10 mouse cellular contexts compared by ENCODE assay signal in the genomic region with DNA sequence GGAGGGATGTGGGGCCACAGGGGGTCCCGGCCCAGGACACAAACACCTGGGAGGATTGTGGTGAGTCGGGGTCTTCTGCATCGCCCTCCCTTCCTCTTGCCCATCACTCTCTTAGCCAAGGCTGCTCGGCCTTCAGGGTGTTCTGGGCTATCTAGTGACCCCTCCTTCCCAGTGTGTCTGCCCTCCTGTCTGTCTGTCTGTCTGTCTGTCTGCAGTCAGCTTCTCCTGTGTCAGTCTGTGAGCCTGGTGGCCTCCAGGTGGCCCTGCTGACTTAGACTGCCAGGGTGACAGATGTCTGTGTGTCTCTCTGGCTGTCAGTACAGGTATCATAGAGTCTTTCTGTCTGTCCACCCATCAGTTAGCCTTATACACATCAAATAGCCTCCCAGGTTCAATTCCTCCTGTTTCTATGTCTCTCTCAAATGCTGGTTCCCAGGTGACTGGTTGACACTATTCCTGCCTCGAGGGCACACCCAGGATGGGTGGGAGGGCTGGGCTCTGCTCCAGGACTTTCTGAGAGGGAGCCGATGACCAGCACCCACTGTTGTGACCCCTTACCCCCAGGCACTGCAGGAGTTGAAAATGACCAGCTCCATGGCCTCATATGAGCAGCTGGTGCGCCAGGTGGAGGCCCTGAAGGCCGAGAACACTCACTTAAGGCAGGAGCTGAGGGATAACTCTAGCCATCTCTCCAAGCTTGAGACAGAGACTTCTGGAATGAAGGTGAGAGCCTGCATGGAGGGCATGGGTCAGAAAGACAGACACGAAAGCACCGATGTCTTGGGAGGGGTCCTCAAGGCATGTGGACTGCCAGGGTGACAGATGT. TPM values are rescaled to one million over a fixed set of nuclear protein-coding genes. Genes with fewer than 3 reads are reported as not detected.
A peak's percentile ranks its signal among the peaks of the same experiment; 100 is the strongest.
DNase-seq lines count a peak whose midpoint lies in the region; ATAC-seq and TF ChIP-seq lines count a peak whose summit lies in the region.
"Had no signal": no experiment of that assay in that cellular context is flagged by ENCODE, and none has a peak within 500 bp of the region (broad histone marks: within the 10 kb centered on the region; RNA-seq: fewer than 3 reads in every experiment).

No protein-coding gene starts in this region.

- peaks cover 74% of the 10 kb centered on the region for H3K4me1 ChIP-seq in hindbrain, embryonic 10.5 days (replicated peaks)
- peaks cover 57% of the 10 kb centered on the region for H3K4me1 ChIP-seq in midbrain, embryonic 14.5 days (ENCODE audit: control insufficient read depth, insufficient read depth, low read length)

- ATAC-seq in midbrain, embryonic 14.5 days (ENCODE audit: low FRiP score, low TSS enrichment): no peak
- ATAC-seq: Patski had no signal

- intact Hi-C loops in gastrocnemius, adult 2 months (cut with DNase I): no loop called here

- TF ChIP-seq CTCF in gastrocnemius, adult 2 months (IDR thresholded peaks at IDR 0.05): no peak

- peak overlapping the region; percentile 99 for H3K9ac ChIP-seq in midbrain, embryonic 14.5 days (replicated peaks; ENCODE audit: low read length)

- no peaks in the 10 kb centered on the region for H3K9me3 ChIP-seq in hindbrain, embryonic 10.5 days
- no peaks in the 10 kb centered on the region for H3K9me3 ChIP-seq in midbrain, embryonic 14.5 days (ENCODE audit: control insufficient read depth, low read length)

- no peak for DNase-seq in gastrocnemius, adult 2 months
- no peak for DNase-seq in gastrocnemius, postnatal 10 days
- peak; percentile 47 to 52 for DNase-seq in cerebellum, postnatal 25 days
- DNase-seq in hindbrain, embryonic 10.5 days (ENCODE audit: low spot score): no peak
- DNase-seq in midbrain, embryonic 14.5 days: no peak
- DNase-seq in adrenal gland, adult (ENCODE audit: inconsistent age in 2 of 2, low spot score in 1 of 2): no peak
- no peak for DNase-seq in kidney, adult 18-20 months
- no peak for DNase-seq in Muller cell, postnatal 12 days (ENCODE audit: inconsistent ontology term)
- DNase-seq: B cell, adult 2 months had no signal

- peaks cover 92% of the 10 kb centered on the region for H3K27me3 ChIP-seq in hindbrain, embryonic 10.5 days (ENCODE audit: insufficient read depth, poor library complexity, severe bottlenecking)
- no peaks in the 10 kb centered on the region for H3K27me3 ChIP-seq in midbrain, embryonic 14.5 days (ENCODE audit: control insufficient read depth, insufficient read depth, low read length)
- H3K27me3 ChIP-seq: Patski had no signal

- WGBS in hindbrain, embryonic 10.5 days: 72% methylated on average over 10 of the region's 10 CpGs
- WGBS in midbrain, embryonic 14.5 days: 63% methylated on average over 10 of the region's 10 CpGs

- peaks cover 41% of the 10 kb centered on the region for H3K36me3 ChIP-seq in hindbrain, embryonic 10.5 days
- H3K36me3 ChIP-seq in midbrain, embryonic 14.5 days (ENCODE audit: control insufficient read depth, insufficient read depth, low read length): peaks cover 45% of the 10 kb centered on the region

- H3K27ac ChIP-seq in gastrocnemius, adult 2 months: peak overlapping the region; percentile 75
- peak overlapping the region; percentile 96 for H3K27ac ChIP-seq in hindbrain, embryonic 10.5 days
- H3K27ac ChIP-seq in midbrain, embryonic 14.5 days (replicated peaks; ENCODE audit: low read depth, low read length): peak overlapping the region; percentile 99

- H3K4me2 ChIP-seq in midbrain, embryonic 14.5 days (ENCODE audit: low read length): peak overlapping the region; percentile 96

- peak overlapping the region; percentile 49 for H3K4me3 ChIP-seq in gastrocnemius, adult 2 months
- peak overlapping the region; percentile 68 for H3K4me3 ChIP-seq in hindbrain, embryonic 10.5 days
- peak overlapping the region; percentile 89 for H3K4me3 ChIP-seq in midbrain, embryonic 14.5 days (replicated peaks; ENCODE audit: low read depth, low read length)

RNA-seq across cellular contexts. Expression of a gene that starts 5.7 kb away (rescaled TPM):
- under 1 TPM; 0.20 to 0.77 TPM for total RNA-seq in gastrocnemius, adult 2 months (2021)
- under 1 TPM; 0.87 to 0.95 TPM for total RNA-seq in gastrocnemius, postnatal 10 days (2021)
- polyA plus RNA-seq in hindbrain, embryonic 10.5 days (2016; fragmentation: Nextera tagmentation; extraction: Ambion mirVana): 30.4 and 86.1 TPM in 2 replicates
- polyA plus RNA-seq in midbrain, embryonic 14.5 days (2014; fragmentation: Nextera tagmentation; extraction: Ambion mirVana): 241 and 259 TPM in 2 replicates

RNA-seq across cellular contexts. Expression of a gene that starts 9.2 kb away (rescaled TPM):
- 100 to 1,000 TPM; 634 to 773 TPM for total RNA-seq in gastrocnemius, adult 2 months (2021)
- total RNA-seq in gastrocnemius, postnatal 10 days (2021): 100 to 1,000 TPM; 952 to 954 TPM
- 971 and 1,039 TPM in 2 replicates for polyA plus RNA-seq in hindbrain, embryonic 10.5 days (2016; fragmentation: Nextera tagmentation; extraction: Ambion mirVana)
- polyA plus RNA-seq in midbrain, embryonic 14.5 days (2014; fragmentation: Nextera tagmentation; extraction: Ambion mirVana): 622 and 707 TPM in 2 replicates

RNA-seq across cellular contexts. Expression of a gene that starts 18.9 kb away (rescaled TPM):
- 1 to 10 TPM; 5.7 to 8.1 TPM for total RNA-seq in gastrocnemius, adult 2 months (2021)
- total RNA-seq in gastrocnemius, postnatal 10 days (2021): 10 to 100 TPM; 10.5 to 13.1 TPM
- 55.6 and 60.9 TPM in 2 replicates for polyA plus RNA-seq in hindbrain, embryonic 10.5 days (2016; fragmentation: Nextera tagmentation; extraction: Ambion mirVana)
- polyA plus RNA-seq in midbrain, embryonic 14.5 days (2014; fragmentation: Nextera tagmentation; extraction: Ambion mirVana): 20.4 and 21.6 TPM in 2 replicates

RNA-seq across cellular contexts. Expression of a gene that starts 27.8 kb away (rescaled TPM):
- 1 to 10 TPM in 1 of 2 experiments, under 1 TPM in 1; 0.84 to 1.0 TPM for total RNA-seq in gastrocnemius, adult 2 months (2021)
- total RNA-seq in gastrocnemius, postnatal 10 days (2021): 1 to 10 TPM in 1 of 2 experiments, under 1 TPM in 1; 0.75 to 1.5 TPM
- 3.3 and 3.9 TPM in 2 replicates for polyA plus RNA-seq in hindbrain, embryonic 10.5 days (2016; fragmentation: Nextera tagmentation; extraction: Ambion mirVana)
- 2.5 and 3.5 TPM in 2 replicates for polyA plus RNA-seq in midbrain, embryonic 14.5 days (2014; fragmentation: Nextera tagmentation; extraction: Ambion mirVana)

RNA-seq across cellular contexts. Expression of a gene that starts 28.3 kb away (rescaled TPM):
- 1 to 10 TPM; 1.5 to 2.5 TPM for total RNA-seq in gastrocnemius, adult 2 months (2021)
- 1 to 10 TPM; 2.1 to 2.4 TPM for total RNA-seq in gastrocnemius, postnatal 10 days (2021)
- polyA plus RNA-seq in hindbrain, embryonic 10.5 days (2016; fragmentation: Nextera tagmentation; extraction: Ambion mirVana): 7.2 and 11.2 TPM in 2 replicates
- 5.3 and 7.3 TPM in 2 replicates for polyA plus RNA-seq in midbrain, embryonic 14.5 days (2014; fragmentation: Nextera tagmentation; extraction: Ambion mirVana)

Comparison
In these comparisons a context has a peak if more than half of its experiments do, and no peak if none do; other contexts are left out.
1. DNase-seq: peak in cerebellum, postnatal 25 days (2 of 2); none in gastrocnemius, adult 2 months (single experiment), gastrocnemius, postnatal 10 days (single experiment), hindbrain, embryonic 10.5 days (single experiment), midbrain, embryonic 14.5 days (single experiment), adrenal gland, adult (0 of 2), kidney, adult 18-20 months (single experiment) and Muller cell, postnatal 12 days (single experiment).
2. Peak in every context shown above with its lines, with median percentiles within 50 percentile points of each other: H3K27ac ChIP-seq and H3K4me3 ChIP-seq.